Mouse (Mus musculus) neural tube, embryonic 14.5 days (tissue): ENCODE results near the gene Adra1b. TPM values are rescaled to one million over a fixed set of nuclear protein-coding genes. Genes with fewer than 3 reads are reported as not detected.

ENCODE experiments used
- ATAC-seq: fragments of 200-750 bp; cut with Nextera tagmentation; 2 replicates; pipeline ENCODE4 v1.8.0; 2017; ENCODE audit warnings: low read depth, mild to moderate bottlenecking, moderate TSS enrichment, moderate library complexity
- H3K27ac ChIP-seq: fragments of 300-500 bp; sonication (generic); 2 replicates; pipeline ENCODE4 v1.5.1; 2014; ENCODE audit warnings: low read depth, mild to moderate bottlenecking, control low read depth, low read length, moderate library complexity, mixed read lengths
- H3K27me3 ChIP-seq: fragments of 300-500 bp; sonication (generic); 2 replicates; pipeline ENCODE4 v1.6.1; 2014; ENCODE audit warnings: low read length; ENCODE audit not compliant: control insufficient read depth, insufficient read depth
- H3K36me3 ChIP-seq: fragments of 300-500 bp; sonication (generic); 2 replicates; pipeline ENCODE4 v1.6.1; 2014; ENCODE audit warnings: low read length, mixed read lengths; ENCODE audit not compliant: control insufficient read depth, insufficient read depth
- H3K4me1 ChIP-seq: fragments of 300-500 bp; sonication (generic); 2 replicates; pipeline ENCODE4 v1.6.1; 2014; ENCODE audit warnings: low read length; ENCODE audit not compliant: control insufficient read depth, insufficient read depth
- H3K4me2 ChIP-seq: fragments of 300-500 bp; sonication (generic); 2 replicates; pipeline ENCODE4 v1.6.1; 2014; ENCODE audit warnings: mild to moderate bottlenecking, low read depth, low read length, control low read depth
- H3K4me3 ChIP-seq: fragments of 300-500 bp; sonication (generic); 2 replicates; pipeline ENCODE4 v1.5.1; 2014; ENCODE audit warnings: low read depth, low read length, control low read depth, mixed read lengths
- H3K9ac ChIP-seq: fragments of 300-500 bp; sonication (generic); replicated peaks from 2 replicates; pipeline ENCODE4 v1.6.1; 2014; ENCODE audit warnings: low read depth, mild to moderate bottlenecking, control low read depth, low read length, mixed read lengths
- H3K9me3 ChIP-seq: fragments of 300-500 bp; sonication (generic); 2 replicates; pipeline ENCODE4 v1.6.1; 2016; ENCODE audit warnings: low read length; ENCODE audit not compliant: control insufficient read depth
- whole genome bisulfite sequencing: fragments of 180-500 bp; shearing (Covaris S2); extraction: QIAGEN DNeasy Blood & Tissue Kit; methylation state at CpG from one replicate; pipeline ENCODE4 v1.1.7; 2014; 5-methylcytosine and 5-hydroxymethylcytosine counted together
- polyA plus RNA-seq: library from polyadenylated mRNA; unstranded; fragments of >200 nt; fragmentation: Nextera tagmentation; extraction: Ambion mirVana; gene quantifications from 2 replicates; pipeline ENCODE4 v1.2.1, GENCODE M21; 2014

Adra1b gene
- polyA plus RNA-seq, 1 experiment from 2014 or later = 5.5 TPM

DNA sequence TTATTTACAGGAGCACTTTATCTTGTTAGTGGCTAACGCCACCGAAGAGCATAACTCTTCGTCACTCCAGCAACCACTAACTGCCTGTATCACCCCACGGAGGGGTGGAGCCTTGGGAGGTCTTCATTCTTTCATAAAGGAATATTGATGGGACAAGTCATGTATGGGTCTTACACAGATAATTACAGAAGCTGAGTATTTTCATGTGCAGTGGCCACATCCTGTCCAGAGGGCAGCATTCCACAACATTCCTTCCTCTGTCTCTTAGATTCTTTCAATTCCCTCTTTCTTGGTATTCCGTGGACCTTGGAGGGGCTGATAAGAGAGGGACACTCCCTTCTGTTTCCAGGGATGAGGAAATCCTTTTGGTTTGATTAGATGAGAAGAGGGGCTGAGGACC, 28.7 kb upstream of the Adra1b start:
- no peaks in the 10 kb centered on the region for H3K4me1 ChIP-seq
- no peaks in the 10 kb centered on the region for H3K9me3 ChIP-seq
- no peaks in the 10 kb centered on the region for H3K36me3 ChIP-seq
- no peak overlapping the region for H3K4me2 ChIP-seq
- no peak overlapping the region for H3K9ac ChIP-seq
- H3K27me3 ChIP-seq = no peaks in the 10 kb centered on the region
- no peak overlapping the region for H3K4me3 ChIP-seq
- 81% methylated on average over 5 of the region's 5 CpGs for WGBS
- no peak overlapping the region for H3K27ac ChIP-seq
- ATAC-seq = no peak

DNA sequence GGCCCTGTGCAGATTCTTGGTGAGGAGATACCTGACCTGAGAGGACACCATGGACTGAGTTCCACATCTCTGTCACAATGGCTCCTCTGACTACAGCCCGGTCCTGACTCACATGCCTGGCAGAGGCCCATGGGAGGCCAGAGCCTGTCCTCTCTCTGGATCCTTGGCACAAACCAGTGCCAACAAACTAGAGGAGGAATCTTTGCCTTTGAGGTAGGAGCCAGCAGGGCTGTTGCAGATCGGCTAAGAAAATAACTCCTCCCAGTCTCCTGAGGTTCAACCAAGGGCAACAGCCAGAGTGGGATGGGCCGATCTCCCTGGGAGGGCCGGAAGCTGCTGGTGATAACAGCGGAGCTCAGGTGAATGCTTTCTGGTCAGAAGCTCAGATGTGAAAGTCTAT, 28.2 kb upstream of the Adra1b start:
- Histone ChIP-seq H3K27ac (no peak overlapping the region), H3K4me1 (no peaks in the 10 kb centered on the region), H3K36me3 (no peaks in the 10 kb centered on the region), H3K4me3 (no peak overlapping the region), H3K9me3 (no peaks in the 10 kb centered on the region), H3K9ac (no peak overlapping the region), H3K4me2 (no peak overlapping the region), H3K27me3 (no peaks in the 10 kb centered on the region)
- ATAC-seq = no peak
- WGBS = 68% methylated on average over 5 of the region's 5 CpGs

DNA sequence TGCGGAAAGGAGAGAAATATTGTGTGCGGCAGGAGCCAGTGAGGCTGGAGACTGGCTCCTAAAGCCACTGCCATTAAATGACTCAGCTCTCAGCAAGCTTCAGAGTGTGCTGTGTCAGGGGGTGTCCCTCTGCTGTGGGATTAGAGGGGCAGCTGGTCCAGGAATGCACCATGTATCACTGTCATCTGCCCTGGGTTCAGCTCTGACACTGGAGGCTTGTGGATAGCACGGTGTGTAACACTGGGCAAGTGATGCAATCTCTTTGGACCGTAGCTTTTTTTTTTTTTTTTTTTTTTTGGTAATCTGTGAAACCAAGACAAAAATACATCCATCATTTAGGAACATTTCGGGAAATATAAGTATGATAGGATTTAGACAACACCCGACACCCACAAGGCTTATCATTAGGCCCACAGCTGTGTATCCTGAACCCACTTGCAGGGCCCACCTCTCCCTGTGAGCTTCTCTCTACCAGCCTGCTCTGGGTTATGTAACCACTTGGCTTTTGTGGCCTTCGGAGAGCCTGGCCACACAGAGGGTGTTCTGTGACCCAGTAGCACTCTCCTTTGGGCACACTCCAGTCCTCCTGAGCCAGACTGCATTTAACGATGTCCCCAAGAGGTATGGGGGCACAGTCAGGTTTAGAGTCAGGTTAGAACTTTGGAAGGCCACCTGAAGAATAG, 26.3 kb upstream of the Adra1b start:
- H3K9me3 ChIP-seq = no peaks in the 10 kb centered on the region
- no peak overlapping the region for H3K4me2 ChIP-seq
- H3K36me3 ChIP-seq = no peaks in the 10 kb centered on the region
- no peaks in the 10 kb centered on the region for H3K27me3 ChIP-seq
- ATAC-seq = no peak
- H3K27ac ChIP-seq = no peak overlapping the region
- no peak overlapping the region for H3K9ac ChIP-seq
- no peaks in the 10 kb centered on the region for H3K4me1 ChIP-seq
- 86% methylated on average over 8 of the region's 8 CpGs for WGBS
- H3K4me3 ChIP-seq = no peak overlapping the region

DNA sequence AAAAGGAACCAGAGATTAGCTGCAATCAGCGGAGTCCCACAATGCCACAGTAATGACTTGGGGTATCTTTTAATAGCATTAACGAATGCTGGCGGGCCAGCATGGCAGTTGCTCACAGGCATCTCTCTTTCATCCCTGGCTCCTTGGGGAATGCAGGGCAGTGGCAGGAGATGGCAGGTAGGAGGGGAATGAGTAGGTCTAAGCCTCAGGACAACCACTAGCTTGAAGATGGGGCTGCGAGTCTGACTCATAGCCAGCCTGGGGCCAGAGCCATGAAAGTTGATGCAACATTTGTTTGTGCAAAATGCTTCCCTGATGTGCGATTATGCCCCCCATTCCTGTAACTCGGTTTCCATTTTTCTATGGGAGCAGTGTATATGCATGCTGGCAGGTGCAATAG, 25.2 kb upstream of the Adra1b start:
- Histone ChIP-seq H3K4me1 (no peaks in the 10 kb centered on the region), H3K9me3 (no peaks in the 10 kb centered on the region), H3K36me3 (no peaks in the 10 kb centered on the region), H3K4me3 (no peak overlapping the region), H3K9ac (no peak overlapping the region), H3K27me3 (no peaks in the 10 kb centered on the region), H3K4me2 (no peak overlapping the region), H3K27ac (no peak overlapping the region)
- 42% methylated on average over 6 of the region's 6 CpGs for WGBS
- no peak for ATAC-seq

DNA sequence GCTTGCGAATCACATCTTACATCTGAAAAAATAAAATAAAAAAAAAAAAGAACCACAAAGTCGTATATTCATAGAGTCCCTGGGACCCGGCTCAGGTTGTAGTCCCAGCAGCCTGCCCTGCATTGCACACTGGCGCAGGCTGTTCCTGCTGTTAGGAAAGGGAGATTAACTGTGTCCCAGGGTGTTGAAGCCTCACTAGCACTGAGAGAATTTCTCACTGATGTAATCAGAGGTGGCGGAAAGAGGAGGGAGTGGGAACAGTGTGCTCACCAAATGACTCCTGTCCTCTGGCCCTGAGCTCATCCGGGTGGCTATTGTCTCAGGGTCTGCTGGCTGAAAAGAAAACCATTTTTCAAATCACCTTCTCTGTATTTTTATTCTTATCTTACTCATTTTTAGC, 24.6 kb upstream of the Adra1b start:
- no peak for ATAC-seq
- Histone ChIP-seq H3K27ac (no peak overlapping the region), H3K9ac (no peak overlapping the region), H3K9me3 (no peaks in the 10 kb centered on the region), H3K4me3 (no peak overlapping the region), H3K27me3 (no peaks in the 10 kb centered on the region), H3K4me1 (no peaks in the 10 kb centered on the region), H3K4me2 (no peak overlapping the region), H3K36me3 (no peaks in the 10 kb centered on the region)
- 32% methylated on average over 6 of the region's 6 CpGs for WGBS

DNA sequence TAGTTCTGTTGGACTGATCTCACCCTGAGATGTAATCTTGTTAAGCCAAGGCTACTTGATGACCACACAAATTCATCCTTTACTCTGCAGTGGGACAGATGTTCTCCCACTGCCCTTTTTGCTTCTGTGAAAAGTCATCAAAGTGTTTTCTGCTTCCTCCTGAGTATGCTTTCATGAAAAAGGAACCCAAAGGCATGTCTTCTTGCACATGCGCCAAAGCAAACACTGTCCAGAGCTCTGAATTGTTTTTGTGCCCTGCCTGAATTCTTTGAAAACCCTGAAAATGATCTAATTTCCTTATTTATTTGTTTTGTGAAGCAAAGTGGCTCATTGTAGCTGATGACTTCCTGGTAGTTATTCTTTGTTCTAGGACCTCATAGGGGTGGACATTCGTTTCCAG, 20.7 kb upstream of the Adra1b start:
- no peak for ATAC-seq
- H3K4me3 ChIP-seq = no peak overlapping the region
- no peaks in the 10 kb centered on the region for H3K9me3 ChIP-seq
- H3K27me3 ChIP-seq = no peaks in the 10 kb centered on the region
- H3K4me1 ChIP-seq = no peaks in the 10 kb centered on the region
- no peak overlapping the region for H3K4me2 ChIP-seq
- no peak overlapping the region for H3K9ac ChIP-seq
- no peak overlapping the region for H3K27ac ChIP-seq
- no peaks in the 10 kb centered on the region for H3K36me3 ChIP-seq
- 81% methylated on average over 2 of the region's 2 CpGs for WGBS

DNA sequence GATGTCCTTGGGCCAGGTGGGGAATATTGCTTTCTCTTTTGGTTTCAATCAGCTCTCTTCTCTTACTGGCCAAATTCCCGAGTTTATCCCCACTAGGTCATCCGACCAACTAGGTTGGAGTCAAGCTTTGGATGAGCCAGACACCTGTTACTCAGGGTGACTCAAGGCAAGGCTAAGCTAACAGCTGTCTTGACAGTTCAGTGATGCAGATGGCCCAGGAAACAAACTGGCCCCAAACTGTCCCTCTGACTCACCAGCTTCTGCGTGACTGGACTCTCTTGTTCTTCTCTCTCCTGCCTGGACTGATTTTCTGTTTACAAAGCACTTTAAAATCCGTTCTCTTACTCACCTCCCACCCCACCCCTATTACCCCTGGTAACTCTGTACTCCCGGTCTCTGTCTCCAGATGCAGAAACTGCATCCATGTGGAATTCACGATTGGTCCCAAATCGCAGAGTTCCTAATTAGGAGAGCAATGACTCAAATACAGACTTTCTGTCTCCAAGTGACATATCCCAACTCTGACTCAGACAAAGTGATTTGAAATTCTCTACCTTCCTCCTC, 18.6 kb upstream of the Adra1b start:
- Histone ChIP-seq H3K36me3 (no peaks in the 10 kb centered on the region), H3K27me3 (no peaks in the 10 kb centered on the region), H3K4me3 (no peak overlapping the region), H3K9me3 (no peaks in the 10 kb centered on the region), H3K9ac (no peak overlapping the region), H3K4me2 (no peak overlapping the region), H3K4me1 (no peaks in the 10 kb centered on the region), H3K27ac (no peak overlapping the region)
- no peak for ATAC-seq
- WGBS = 86% methylated on average over 7 of the region's 7 CpGs

DNA sequence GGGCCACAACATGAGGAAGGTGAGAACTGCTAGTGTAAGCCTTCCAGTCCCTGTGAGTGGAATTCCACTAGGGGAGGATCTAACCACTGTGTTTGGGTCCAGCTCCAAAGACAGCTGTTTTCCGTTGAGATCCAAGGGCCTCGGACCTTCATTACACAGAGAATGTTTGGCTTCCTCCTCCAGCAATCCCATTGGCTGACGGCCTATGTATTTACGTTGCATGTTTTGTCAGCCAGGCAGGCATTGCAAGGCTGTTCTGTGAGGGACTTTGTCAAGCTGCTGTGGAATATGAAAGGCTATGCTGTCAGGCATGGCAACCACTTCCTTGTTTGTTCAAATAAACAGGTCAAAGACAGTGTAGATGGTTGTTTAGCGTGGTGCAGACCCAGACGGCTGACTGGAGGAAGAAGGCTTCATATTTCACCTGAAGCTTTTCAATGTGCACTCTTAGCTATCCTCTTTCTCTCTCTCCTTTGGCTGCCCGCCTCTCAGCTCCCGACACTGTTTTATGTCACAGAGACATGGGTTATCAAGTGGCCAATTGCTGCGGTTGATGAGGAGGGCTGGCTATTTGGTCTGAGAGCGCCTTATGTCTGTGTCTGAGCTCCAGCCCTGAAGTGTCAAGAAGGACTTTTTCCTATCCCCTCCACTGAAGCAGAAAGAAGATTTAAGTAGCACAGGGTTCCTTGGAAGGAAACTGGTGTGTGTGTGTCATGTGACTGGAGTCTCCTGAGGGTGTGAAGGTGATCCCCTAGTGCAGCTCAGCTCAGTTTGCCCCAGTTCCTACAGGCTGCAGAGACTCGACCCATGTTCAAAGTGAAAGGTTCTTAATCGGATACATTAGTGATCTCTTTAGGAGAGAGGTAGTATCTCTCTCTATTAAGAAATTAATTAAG, 13.8 kb upstream of the Adra1b start:
- WGBS = 79% methylated on average over 12 of the region's 12 CpGs
- ATAC-seq = no peak
- H3K4me1 ChIP-seq = no peaks in the 10 kb centered on the region

More for the DNA sequence above, 13.8 kb upstream of the Adra1b start:
- Histone ChIP-seq H3K4me3 (no peak overlapping the region), H3K36me3 (no peaks in the 10 kb centered on the region), H3K9ac (no peak overlapping the region), H3K9me3 (no peaks in the 10 kb centered on the region), H3K4me2 (no peak overlapping the region), H3K27ac (no peak overlapping the region), H3K27me3 (no peaks in the 10 kb centered on the region)
